Mouse (Mus musculus): ENCODE measurements around the gene St3gal2. TPM values are rescaled to one million over a fixed set of nuclear protein-coding genes. Genes with fewer than 3 reads are reported as not detected.
A peak's percentile ranks its signal among the peaks of the same experiment; 100 is the strongest.

St3gal2 gene
- polyA plus RNA-seq, 1 experiment from 2014 or later, result 28.0 TPM

- no peak for ATAC-seq (replicated peaks)
- Histone ChIP-seq H3K36me3 (replicated peaks) (no peaks in the 10 kb centered on the region), H3K4me2 (no peak overlapping the region), H3K4me3 (no peak overlapping the region), H3K9ac (no peak overlapping the region), H3K27me3 (replicated peaks) (no peaks in the 10 kb centered on the region), H3K27ac (0 out of 2 replicates have a peak overlapping the region, but pooled peaks have one; percentile 15), H3K9me3 (no peaks in the 10 kb centered on the region), H3K4me1 (no peaks in the 10 kb centered on the region)
- WGBS, result 94% methylated on average over 12 of the region's 12 CpGs
Measured at GRCm38 (mm10) chr8:110936217-110936616, 16.5 kb downstream of the St3gal2 start.

- ATAC-seq (replicated peaks), result no peak
- Histone ChIP-seq H3K27me3 (replicated peaks) (no peaks in the 10 kb centered on the region), H3K9me3 (no peaks in the 10 kb centered on the region), H3K4me2 (no peak overlapping the region), H3K27ac (no peak overlapping the region), H3K36me3 (replicated peaks) (no peaks in the 10 kb centered on the region), H3K4me1 (no peaks in the 10 kb centered on the region), H3K4me3 (no peak overlapping the region), H3K9ac (no peak overlapping the region)
- 75% methylated on average over 6 of the region's 6 CpGs for WGBS
Measured at GRCm38 (mm10) chr8:110938882-110939589, 19.3 kb downstream of the St3gal2 start.

- H3K36me3 ChIP-seq (replicated peaks), result no peaks in the 10 kb centered on the region
- H3K27me3 ChIP-seq (replicated peaks), result no peaks in the 10 kb centered on the region
- no peaks in the 10 kb centered on the region for H3K9me3 ChIP-seq
- ATAC-seq (replicated peaks), result no peak
- no peak overlapping the region for H3K9ac ChIP-seq
- no peak overlapping the region for H3K27ac ChIP-seq
- H3K4me3 ChIP-seq, result no peak overlapping the region
- H3K4me2 ChIP-seq, result no peak overlapping the region
- WGBS, result 89% methylated on average over 15 of the region's 15 CpGs
- no peaks in the 10 kb centered on the region for H3K4me1 ChIP-seq
Measured at GRCm38 (mm10) chr8:110940682-110941452, 21.1 kb downstream of the St3gal2 start.

- no peak overlapping the region for H3K27ac ChIP-seq
- WGBS, result 48% methylated on average over 10 of the region's 10 CpGs
Measured at GRCm38 (mm10) chr8:110941453-110941948, 21.8 kb downstream of the St3gal2 start.

GRCm38 (mm10) chr8:110944276-110944876, 24.7 kb downstream of the St3gal2 start:
- H3K4me3 ChIP-seq, result no peak overlapping the region
- H3K36me3 ChIP-seq (replicated peaks), result no peaks in the 10 kb centered on the region
- H3K4me2 ChIP-seq, result no peak overlapping the region
- no peaks in the 10 kb centered on the region for H3K9me3 ChIP-seq
- no peak for ATAC-seq (replicated peaks)
- 89% methylated on average over 7 of the region's 7 CpGs for WGBS
- H3K27ac ChIP-seq, result no peak overlapping the region
- no peaks in the 10 kb centered on the region for H3K4me1 ChIP-seq
- H3K9ac ChIP-seq, result no peak overlapping the region
- H3K27me3 ChIP-seq (replicated peaks), result no peaks in the 10 kb centered on the region

More at GRCm38 (mm10) chr8:110941453-110941948, 21.8 kb downstream of the St3gal2 start:
- no peak overlapping the region for H3K4me2 ChIP-seq
- no peak for ATAC-seq (replicated peaks)
- H3K4me3 ChIP-seq, result no peak overlapping the region
- H3K4me1 ChIP-seq, result no peaks in the 10 kb centered on the region
- no peaks in the 10 kb centered on the region for H3K9me3 ChIP-seq
- no peaks in the 10 kb centered on the region for H3K27me3 ChIP-seq (replicated peaks)
- H3K9ac ChIP-seq, result no peak overlapping the region
- H3K36me3 ChIP-seq (replicated peaks), result no peaks in the 10 kb centered on the region

- Histone ChIP-seq H3K27ac (no peak overlapping the region), H3K9me3 (no peaks in the 10 kb centered on the region), H3K36me3 (replicated peaks) (no peaks in the 10 kb centered on the region), H3K4me3 (no peak overlapping the region), H3K27me3 (replicated peaks) (no peaks in the 10 kb centered on the region), H3K4me1 (0 out of 2 replicates have a peak, but pooled peaks cover 4% of the 10 kb centered on the region), H3K9ac (no peak overlapping the region), H3K4me2 (no peak overlapping the region)
- ATAC-seq (replicated peaks), result no peak
- 83% methylated on average over 4 of the region's 4 CpGs for WGBS
Measured at GRCm38 (mm10) chr8:110945716-110946115, 26.0 kb downstream of the St3gal2 start.

GRCm38 (mm10) chr8:110950065-110950484, 30.4 kb downstream of the St3gal2 start:
- Histone ChIP-seq H3K36me3 (replicated peaks) (no peaks in the 10 kb centered on the region), H3K27me3 (replicated peaks) (no peaks in the 10 kb centered on the region), H3K9me3 (no peaks in the 10 kb centered on the region), H3K9ac (no peak overlapping the region), H3K4me3 (no peak overlapping the region), H3K27ac (peak overlapping the region; percentile 23; the same call in 1 of the 2 replicates), H3K4me2 (peak overlapping the region; percentile 5; the same call in 1 of the 2 replicates), H3K4me1 (0 out of 2 replicates have a peak, but pooled peaks cover 4% of the 10 kb centered on the region)
- 76% methylated on average over 17 of the region's 17 CpGs for WGBS
- ATAC-seq (replicated peaks), result peak; percentile 30; the same call in 1 of the 2 replicates

- Histone ChIP-seq H3K4me2 (no peak overlapping the region), H3K27ac (no peak overlapping the region), H3K9me3 (no peaks in the 10 kb centered on the region), H3K27me3 (replicated peaks) (no peaks in the 10 kb centered on the region), H3K36me3 (replicated peaks) (peaks cover 7% of the 10 kb centered on the region; the same call in 1 of the 2 replicates), H3K4me1 (0 out of 2 replicates have a peak, but pooled peaks cover 6% of the 10 kb centered on the region), H3K4me3 (no peak overlapping the region), H3K9ac (no peak overlapping the region)
- WGBS, result 83% methylated on average over 8 of the region's 8 CpGs
- ATAC-seq (replicated peaks), result no peak
Measured at GRCm38 (mm10) chr8:110954776-110955175, 35.1 kb downstream of the St3gal2 start.

GRCm38 (mm10) chr8:110956619-110957450, 37.1 kb downstream of the St3gal2 start:
- Histone ChIP-seq H3K36me3 (replicated peaks) (peaks cover 7% of the 10 kb centered on the region; the same call in 1 of the 2 replicates), H3K9me3 (no peaks in the 10 kb centered on the region), H3K4me2 (no peak overlapping the region), H3K9ac (no peak overlapping the region), H3K4me1 (0 out of 2 replicates have a peak, but pooled peaks cover 3% of the 10 kb centered on the region), H3K27me3 (replicated peaks) (no peaks in the 10 kb centered on the region), H3K4me3 (no peak overlapping the region), H3K27ac (no peak overlapping the region)
- no peak for ATAC-seq (replicated peaks)
- 84% methylated on average over 15 of the region's 15 CpGs for WGBS

- ATAC-seq (replicated peaks), result no peak
- WGBS, result 94% methylated on average over 19 of the region's 19 CpGs
- H3K27ac ChIP-seq, result no peak overlapping the region
Measured at GRCm38 (mm10) chr8:110957471-110957870, 37.7 kb downstream of the St3gal2 start.

GRCm38 (mm10) chr8:110958135-110958534, 38.4 kb downstream of the St3gal2 start:
- H3K4me2 ChIP-seq, result no peak overlapping the region
- no peak for ATAC-seq (replicated peaks)
- H3K36me3 ChIP-seq (replicated peaks), result peaks cover 12% of the 10 kb centered on the region; the same call in 1 of the 2 replicates
- no peak overlapping the region for H3K27ac ChIP-seq
- H3K4me3 ChIP-seq, result no peak overlapping the region
- no peak overlapping the region for H3K9ac ChIP-seq
- no peaks in the 10 kb centered on the region for H3K27me3 ChIP-seq (replicated peaks)
- 94% methylated on average over 5 of the region's 5 CpGs for WGBS
- no peaks in the 10 kb centered on the region for H3K9me3 ChIP-seq
- 0 out of 2 replicates have a peak, but pooled peaks cover 3% of the 10 kb centered on the region for H3K4me1 ChIP-seq

More at GRCm38 (mm10) chr8:110957471-110957870, 37.7 kb downstream of the St3gal2 start:
- no peak overlapping the region for H3K4me3 ChIP-seq
- H3K9ac ChIP-seq, result no peak overlapping the region
- H3K4me1 ChIP-seq, result 0 out of 2 replicates have a peak, but pooled peaks cover 3% of the 10 kb centered on the region
- H3K27me3 ChIP-seq (replicated peaks), result no peaks in the 10 kb centered on the region
- H3K4me2 ChIP-seq, result no peak overlapping the region
- peaks cover 12% of the 10 kb centered on the region; the same call in 1 of the 2 replicates for H3K36me3 ChIP-seq (replicated peaks)
- H3K9me3 ChIP-seq, result no peaks in the 10 kb centered on the region

Measured in midbrain, embryonic 15.5 days (tissue).